Mouse (Mus musculus) ES-CJ7 (cell line): ENCODE results near the gene Rxra.

Source experiments
- DNase-seq: peaks from one replicate; pipeline ENCODE4 v3.0.0; 2011; ENCODE audit warnings: low read depth, low spot score

Rxra gene

DNA sequence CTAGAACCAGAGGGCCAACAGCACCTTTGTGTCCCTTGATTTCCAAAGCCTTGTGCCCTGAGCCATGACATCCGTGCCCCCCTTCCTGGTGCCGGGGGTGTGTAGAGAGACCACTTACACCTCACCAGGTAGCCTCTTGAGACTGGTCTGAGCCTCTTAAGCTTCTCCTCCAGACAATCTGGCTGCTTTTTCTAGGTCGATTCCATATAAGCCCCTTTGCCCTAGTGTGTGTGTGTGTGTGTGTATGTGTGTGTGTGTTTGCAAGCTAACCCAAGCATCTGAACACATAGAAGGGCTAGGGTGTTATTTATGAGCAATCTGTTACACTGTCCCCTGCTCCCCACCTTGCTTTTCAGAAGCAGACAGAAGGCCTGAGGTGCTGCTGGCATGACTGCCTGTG lies 62.2 kb downstream of the Rxra start:
- no peak for DNase-seq

DNA sequence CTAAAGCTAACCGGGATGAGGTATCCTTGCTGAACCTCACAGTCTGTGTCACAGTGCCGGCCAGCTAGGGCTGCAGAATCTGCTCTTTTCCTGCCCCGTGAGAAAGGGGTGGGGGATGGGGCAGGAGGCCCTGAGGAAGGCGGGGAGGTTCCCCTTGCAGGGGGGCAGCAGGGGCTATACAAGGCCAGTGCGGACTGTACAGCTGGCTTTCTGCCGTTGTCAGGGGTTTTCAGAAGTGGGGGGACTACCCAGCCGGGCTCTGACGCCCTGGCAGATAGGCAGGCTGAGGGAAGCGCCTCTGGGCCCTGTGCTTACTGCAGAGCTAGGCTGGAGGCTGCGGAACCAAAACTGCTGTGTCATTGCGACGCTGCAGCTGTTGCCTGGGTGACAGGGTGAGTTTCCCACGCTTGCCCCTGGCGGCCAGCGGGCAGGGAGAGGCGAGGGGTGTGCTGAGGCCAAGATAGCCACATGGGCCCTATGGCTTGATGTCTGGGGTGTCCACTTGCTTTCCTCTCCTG lies 63.9 kb downstream of the Rxra start:
- peak; percentile 74 for DNase-seq

DNA sequence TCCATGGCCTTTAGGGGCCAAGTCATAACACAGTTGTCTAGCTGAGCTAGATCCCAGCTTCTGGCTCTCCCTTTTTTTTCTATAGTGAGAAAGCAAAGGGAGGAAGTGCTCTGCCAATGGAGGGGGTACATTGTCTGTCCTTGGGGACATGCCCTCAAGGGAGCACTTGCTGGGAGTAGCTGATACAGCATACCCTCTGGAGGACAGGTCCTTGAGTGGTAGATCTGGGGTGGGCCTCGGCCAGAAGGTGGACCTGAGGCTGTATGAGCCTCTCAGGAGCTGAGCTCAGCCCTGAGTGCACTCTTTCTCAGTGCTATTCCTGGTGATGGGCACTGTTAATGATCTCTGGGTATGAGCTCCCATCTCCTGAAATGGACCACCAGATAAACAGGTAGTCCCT lies 66.9 kb downstream of the Rxra start:
- DNase-seq = no peak

GRCm38 (mm10) chr2:27743863-27744611 lies 67.8 kb downstream of the Rxra start:
- no peak for DNase-seq

DNA sequence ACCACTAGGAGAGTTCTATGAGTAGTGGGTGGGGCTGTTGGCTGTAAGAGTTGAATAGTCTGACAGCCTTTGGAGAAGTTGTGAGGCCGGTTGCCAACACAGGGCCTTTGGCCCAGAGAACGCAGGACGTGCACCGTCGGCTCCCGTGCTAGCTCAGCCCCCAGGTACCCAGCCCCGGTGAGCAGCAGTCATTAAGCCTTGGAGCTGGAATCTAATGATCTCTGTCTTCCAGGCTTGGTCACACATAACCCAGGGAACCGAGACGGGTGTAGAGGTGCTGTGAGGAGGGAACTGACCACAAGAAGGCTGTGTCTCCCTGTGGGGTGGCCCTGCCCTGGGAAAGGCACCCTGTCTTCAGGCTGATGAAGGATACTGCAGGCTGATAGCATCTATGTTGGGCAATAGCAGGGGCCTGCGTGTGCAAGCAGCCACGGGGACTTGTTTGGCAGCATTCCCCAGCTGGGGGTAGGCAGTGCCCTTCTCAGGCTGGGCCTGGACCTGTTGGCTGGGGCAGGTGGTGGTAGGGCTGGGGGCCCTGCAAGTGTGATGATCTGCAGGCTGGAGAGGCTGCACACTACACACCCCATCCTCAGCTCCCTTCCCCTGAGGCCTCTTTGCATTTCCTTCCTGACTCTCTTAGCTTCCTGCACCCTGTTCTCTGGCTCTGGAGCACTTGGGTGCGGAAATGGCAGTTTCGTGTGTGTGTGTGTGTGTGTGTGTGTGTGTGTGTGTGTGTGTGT lies 68.5 kb downstream of the Rxra start:
- no peak for DNase-seq

DNA sequence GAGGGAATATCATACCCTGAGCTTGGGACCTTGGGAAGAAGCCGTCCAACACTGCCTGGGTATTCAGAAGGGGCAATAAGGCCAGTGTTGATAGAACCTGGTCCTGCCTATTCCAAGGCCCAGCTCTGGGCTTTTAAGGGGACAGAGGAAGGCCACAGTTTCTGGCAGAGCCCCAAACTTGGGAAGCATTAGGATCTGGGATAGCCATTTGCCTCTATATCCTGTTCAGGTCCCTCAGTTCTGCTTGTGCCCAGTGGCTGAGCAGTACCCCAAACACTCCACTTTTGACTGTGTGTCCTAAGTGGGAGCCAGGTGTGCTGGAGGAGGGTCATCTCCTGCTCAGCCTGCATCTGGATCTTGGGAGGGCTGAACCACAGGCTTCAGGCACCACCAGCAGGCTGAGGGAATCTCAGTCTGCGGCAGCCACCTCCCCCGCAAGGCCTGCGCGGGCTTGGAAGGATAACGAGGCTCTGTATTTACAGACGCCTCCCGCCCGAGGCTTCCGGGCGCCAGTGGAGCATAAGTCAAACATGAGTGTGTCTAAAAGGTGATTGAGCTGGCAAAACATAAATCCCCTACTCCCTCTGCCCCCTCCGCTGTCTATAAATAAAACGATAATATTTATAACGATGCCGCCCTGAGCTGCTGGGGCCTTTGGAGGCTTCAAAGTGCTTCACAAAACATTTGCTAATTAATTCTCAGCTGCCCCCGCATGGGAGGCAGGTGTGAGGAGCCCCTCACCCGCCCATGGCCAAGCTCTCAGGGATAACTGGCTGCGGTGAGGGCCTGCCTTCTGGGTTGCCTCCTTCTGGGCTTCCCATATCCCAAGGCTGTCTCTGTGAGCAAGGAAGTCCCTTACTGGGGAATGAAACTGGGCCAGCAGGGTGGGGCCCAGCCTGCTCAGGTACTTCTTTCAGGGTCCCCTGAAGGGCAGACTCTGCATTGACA lies 69.7 kb downstream of the Rxra start:
- peak; percentile 28 for DNase-seq

GRCm38 (mm10) chr2:27746854-27747253 lies 70.6 kb downstream of the Rxra start:
- DNase-seq = no peak

DNA sequence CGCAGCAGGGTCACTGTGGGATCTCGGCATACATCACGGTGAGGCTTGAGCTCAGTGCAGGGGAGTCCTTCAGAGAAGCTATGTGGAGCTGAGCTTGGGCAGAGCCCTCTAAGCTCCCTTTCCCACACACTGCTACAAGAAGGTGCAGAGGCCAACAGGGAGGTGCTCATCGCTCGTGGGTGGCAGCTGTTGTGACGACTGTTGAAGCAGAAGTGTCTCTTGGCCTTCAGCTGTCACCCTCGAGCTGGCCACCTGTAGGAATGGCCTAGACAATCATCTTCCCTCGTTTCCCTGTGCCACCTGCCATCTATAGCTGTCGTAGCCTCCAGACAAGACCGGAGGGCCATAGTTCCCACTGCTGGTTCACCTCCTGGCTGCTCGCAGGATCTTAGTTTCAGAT lies 72.7 kb downstream of the Rxra start:
- DNase-seq = no peak

DNA sequence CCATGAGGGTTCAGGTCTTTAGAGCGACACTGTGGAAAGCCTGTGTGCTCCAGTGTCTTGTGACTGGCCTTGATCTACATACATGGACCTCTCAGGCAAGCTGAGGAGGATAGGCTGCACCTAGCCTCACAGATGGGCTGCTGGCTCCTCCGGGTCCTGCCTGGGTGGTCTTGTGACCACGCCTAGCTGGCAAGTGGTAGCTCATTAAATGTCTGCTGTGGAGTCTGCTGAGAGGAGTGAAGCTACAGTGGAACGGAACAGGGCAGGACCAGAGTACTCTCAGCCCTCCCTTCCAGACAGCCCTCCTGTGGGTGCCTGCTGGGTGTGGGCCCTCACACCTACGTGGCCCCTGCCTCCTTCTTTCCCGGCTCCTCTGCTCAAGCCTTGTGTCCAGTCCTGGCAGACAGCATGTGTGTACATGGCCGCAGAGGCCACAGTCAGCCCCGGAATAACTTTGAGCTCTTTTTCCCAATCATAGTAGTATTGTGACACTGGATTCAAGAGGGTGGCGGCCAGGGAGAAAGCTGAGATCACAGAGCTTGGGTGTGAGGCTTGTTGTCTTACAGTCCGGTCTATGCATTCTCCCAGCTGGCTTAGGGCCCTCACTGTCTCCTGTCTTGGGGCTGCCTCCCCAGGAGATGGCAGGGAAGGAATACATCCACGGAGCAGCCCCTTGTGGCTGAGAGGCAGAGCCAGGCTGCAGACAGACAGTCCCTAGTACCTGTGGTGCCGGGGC lies 74.3 kb downstream of the Rxra start:
- peak; percentile 36 for DNase-seq

DNA sequence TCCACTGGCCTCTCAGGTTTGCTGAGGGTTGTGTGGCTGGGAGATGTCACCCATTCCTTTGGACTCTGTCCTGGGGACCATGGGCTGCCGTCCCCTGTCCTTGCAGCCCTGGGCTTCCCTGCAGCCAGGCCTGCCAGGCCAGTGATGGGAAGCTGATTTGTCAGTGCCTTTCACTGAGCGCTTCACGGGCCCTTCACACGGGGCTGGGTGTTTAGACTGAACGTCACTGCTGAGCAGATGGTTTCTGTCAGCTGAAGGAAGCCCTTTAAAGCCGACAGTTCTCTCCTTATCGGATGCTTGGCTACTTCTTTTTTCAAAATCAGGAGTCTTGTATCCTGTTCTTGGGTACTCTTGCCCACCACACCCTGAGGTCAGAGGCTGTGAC lies 74.9 kb downstream of the Rxra start:
- no peak for DNase-seq

- DNase-seq = no peak
These were observed 75.6 kb downstream of the Rxra start for GRCm38 (mm10) chr2:27751803-27752202.

DNA sequence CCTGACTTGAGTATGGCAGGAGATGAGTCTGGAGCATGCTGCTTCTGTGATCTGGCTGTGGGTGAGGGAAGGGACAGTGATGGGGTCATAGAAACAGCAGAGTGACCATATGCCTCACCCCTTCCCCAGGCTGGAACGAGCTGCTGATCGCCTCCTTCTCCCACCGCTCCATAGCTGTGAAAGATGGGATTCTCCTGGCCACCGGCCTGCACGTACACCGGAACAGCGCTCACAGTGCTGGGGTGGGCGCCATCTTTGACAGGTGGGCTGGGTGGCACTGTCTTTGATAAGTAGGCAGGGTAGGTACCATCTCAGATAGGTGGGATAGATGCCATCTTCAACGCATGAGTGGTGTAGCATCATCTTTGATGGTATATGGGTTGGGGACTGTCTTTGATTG lies 77.9 kb downstream of the Rxra start:
- DNase-seq = no peak

GRCm38 (mm10) chr2:27755986-27756641 lies 79.9 kb downstream of the Rxra start:
- DNase-seq = no peak

- no peak for DNase-seq
These were observed 82.4 kb downstream of the Rxra start for GRCm38 (mm10) chr2:27758414-27759301.

- DNase-seq = no peak
These were observed 83.2 kb downstream of the Rxra start for GRCm38 (mm10) chr2:27759431-27759830.

DNA sequence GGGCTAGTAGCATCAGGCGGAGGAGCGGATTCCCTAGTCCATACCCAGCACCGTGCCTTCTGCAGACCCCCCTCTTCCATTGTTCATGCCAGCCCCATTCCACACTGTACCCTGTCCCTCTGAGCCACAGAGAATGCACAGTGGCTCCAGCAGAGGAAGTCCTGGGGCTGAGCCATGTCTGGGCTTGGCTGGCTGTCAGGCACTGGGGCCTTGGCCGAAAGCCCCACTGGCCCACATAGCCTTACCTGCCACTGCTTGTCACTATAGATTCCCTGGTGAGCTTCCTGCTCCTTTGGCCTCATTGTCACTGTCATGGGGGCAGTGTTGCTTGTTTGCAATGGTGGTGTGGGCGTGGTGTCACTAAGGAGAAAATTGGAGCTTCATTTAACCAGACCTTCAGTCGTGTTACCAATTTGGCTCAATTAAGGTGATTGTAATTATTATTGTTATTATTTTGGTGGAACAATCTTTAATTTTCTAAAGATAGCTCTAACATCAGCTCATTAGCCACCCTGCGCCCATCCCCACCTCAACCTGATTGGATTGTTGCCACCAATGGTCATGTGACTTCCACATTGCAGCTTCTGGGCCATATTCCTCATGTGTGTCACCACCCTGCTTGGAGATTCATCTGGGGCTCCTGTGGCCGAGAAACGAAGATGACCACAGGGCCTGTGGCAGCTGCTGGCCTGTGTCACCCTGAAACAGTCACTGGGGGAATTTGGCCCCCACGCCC lies 85.2 kb downstream of the Rxra start:
- no peak for DNase-seq

DNA sequence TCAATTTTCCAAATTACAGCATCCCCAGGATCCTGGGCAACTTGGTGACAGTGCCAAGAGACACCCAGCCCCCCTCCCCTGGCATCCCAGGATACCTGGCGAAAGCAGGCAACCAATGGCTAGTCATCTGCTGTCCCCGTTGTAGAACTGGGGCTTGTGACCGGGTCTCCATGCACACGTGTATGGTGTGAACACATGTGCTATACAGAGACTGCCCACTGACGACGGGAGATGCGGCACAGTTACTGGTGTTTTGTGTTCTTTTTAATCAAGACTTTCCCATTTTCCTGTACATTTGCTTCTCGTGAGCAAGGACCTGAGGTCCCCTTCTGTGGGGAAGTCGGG lies 85.7 kb downstream of the Rxra start:
- DNase-seq = no peak

GRCm38 (mm10) chr2:27762509-27762908 lies 86.3 kb downstream of the Rxra start:
- no peak for DNase-seq
